Mouse (Mus musculus) A20 (cell line): Measurements from ENCODE around the gene Hist1h1d.
"Not testable (repeated sequence)": the region's sequence is repeated elsewhere in the genome, so short reads cannot be mapped to it uniquely, and the experiment has no call there.

Experiments used
- DNase-seq: peaks from one replicate; pipeline ENCODE4 v3.0.0-alpha.2; 2011; ENCODE audit warnings: low read depth, low spot score

Gene Hist1h1d

DNA sequence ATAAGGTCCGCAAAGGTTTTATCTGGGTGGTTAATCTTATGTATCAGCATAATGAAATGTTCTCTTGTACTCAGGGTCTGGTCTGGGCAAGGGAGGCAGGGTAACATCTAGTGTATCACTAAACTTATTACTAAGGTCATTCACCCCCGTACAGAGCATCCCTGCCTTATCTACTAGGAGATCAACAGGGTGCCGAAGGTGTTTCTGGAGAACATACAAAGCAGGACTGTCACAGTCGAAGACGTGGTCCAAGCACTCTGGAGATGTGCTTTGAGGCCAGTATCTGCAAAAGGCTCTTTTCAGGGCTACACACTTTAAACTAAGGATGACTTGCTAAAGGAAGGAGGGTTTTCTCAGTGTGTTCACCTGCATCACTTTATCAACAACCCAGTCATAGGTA is 6.4 kb upstream of the Hist1h1d start:
- DNase-seq, result peak; percentile 10

DNA sequence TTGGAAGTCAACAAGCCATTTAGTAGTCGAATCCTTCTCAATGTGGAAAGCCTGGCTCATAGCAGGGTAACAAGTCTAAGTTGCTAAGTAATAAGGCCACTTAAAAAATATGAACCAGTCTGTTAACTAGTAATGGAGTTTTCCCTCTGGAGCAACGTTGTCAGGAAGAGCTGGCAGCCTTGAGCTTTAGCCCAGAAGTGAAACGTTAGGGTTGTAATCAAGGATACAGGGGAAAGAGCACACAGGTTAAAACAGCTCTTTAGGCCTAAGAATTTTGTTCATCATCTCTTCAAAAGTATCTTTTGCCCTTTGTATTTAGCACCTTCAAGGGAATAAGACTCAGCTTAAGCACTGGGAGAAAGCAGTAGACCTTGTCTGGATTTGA is 2.3 kb upstream of the Hist1h1d start:
- no peak for DNase-seq

GRCm38 (mm10) chr13:23551146-23551834 is 1.8 kb upstream of the Hist1h1d start, which contains the start of gene Hist1h4f:
Gene Hist1h4f (minus strand): TSS chr13:23551648.
- DNase-seq, result peak; percentile 95

DNA sequence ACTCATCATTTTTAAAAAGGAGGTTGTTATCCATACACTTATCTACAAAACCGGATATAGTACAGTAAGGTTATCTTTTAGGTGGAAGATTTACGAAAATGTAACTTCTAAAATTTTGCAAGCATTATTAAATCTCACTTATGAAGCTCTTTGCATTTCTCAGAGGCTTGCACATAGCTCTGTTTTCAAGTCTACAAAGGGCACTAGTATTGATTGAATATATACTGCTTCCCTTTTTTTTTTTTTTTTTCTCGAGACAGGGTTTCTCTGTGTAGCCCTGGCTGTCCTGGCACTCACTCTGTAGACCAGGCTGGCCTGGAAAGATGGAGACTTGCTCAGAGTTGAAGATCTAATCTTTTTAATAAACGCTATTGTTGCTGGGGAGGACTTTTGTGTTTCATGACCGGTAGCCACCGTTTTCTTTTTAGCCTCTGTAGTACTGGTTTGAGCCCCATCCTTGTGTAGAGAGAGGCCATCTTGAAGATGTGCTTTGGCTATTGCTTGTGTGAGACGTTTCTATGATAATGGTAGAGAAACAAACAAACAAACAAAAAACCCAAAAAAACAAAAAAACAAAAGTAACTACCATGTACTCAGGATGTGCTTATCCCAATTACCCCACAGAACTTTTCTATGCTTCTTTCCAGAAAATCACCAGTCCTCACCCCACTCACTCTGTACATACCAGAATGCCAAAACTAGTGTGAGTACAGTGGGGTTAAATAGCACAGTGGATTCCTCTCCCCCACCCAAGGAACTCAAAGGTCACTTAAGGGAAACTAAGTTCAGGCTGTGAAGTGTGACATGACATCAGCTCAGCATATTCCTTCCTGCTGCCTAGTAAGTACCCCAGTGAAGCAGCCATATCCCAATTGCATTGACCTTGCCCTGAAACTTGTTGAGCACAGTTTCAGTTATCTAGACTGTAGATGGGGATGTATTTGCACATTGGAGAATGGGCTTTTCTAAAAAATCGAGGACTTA is 839 bp upstream of the Hist1h1d start:
- DNase-seq, result peak; percentile 54

DNA sequence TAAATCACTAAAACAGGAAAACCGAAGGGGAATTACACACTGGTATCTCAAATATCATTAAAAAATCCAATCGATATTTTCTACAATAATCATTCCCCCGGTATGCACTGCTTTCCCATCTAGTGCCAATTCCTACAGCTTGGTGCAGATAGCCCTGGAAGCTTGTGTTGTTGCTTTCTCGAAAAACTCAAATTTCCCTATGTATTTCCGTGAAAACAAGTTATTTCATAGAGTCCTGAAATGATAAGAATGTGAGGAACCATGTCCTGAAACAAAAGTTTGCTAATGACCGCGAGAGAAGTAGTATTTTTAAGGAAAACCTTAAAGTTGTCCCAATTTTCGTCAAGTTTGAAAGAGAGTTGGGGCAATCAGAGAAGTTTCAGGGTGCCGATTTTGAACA is 1.3 kb downstream of the Hist1h1d start:
- no peak for DNase-seq

- peak; percentile 95 for DNase-seq
Measured at GRCm38 (mm10) chr13:23554925-23555838, 2.1 kb downstream of the Hist1h1d start.

DNA sequence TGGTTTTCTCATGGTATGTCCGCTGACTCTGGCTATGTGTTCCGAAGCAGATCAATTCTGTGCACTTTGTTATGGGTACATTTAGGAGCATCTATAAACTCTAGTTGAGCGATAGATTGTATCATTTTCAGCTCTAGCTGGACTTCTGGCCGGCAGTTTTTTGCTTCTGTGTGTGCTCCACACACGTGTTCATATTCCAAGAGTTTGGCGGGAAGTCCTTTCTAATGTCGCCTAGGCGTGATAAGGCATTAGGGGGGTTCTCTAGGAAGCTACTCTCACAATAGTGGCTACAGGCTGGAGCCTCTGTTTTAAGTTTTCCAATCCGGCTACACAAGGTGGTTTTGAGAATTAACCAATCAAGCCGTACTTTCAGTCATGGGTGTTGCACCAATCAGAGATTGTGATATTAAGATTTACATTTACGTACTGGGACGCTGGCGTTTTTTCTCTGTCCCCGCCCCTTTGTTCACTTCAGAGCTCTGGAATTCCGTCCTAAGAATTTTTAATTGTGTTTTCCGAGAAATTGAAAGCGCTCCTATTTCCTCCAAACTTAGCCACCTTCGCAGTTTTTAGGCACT is 2.9 kb downstream of the Hist1h1d start:
- DNase-seq, result peak; percentile 90

- peak; percentile 8 for DNase-seq
Measured at GRCm38 (mm10) chr13:23556906-23557305, 3.8 kb downstream of the Hist1h1d start.

DNA sequence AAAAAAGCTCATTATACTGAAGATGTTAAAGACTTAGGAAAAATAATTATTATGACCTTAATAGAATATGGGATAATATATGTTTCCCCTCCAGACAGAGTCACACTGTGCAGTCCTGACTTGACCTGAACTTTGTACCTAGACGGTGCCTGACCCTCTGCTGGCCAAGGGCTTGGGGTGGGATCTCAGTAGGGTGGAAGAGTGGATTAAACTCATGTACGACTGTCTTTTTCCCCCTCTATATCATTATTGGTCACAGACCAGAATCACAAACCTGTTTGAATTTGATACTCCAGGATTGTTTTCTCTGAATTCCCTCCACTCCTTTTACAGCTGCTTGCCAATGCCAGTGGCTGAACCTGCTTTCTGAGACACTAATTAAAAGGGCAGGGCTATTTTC is 7.6 kb downstream of the Hist1h1d start:
- DNase-seq, result not testable (repeated sequence)

- DNase-seq, result not testable (repeated sequence)
Measured at GRCm38 (mm10) chr13:23561531-23561882, 8.4 kb downstream of the Hist1h1d start.

DNA sequence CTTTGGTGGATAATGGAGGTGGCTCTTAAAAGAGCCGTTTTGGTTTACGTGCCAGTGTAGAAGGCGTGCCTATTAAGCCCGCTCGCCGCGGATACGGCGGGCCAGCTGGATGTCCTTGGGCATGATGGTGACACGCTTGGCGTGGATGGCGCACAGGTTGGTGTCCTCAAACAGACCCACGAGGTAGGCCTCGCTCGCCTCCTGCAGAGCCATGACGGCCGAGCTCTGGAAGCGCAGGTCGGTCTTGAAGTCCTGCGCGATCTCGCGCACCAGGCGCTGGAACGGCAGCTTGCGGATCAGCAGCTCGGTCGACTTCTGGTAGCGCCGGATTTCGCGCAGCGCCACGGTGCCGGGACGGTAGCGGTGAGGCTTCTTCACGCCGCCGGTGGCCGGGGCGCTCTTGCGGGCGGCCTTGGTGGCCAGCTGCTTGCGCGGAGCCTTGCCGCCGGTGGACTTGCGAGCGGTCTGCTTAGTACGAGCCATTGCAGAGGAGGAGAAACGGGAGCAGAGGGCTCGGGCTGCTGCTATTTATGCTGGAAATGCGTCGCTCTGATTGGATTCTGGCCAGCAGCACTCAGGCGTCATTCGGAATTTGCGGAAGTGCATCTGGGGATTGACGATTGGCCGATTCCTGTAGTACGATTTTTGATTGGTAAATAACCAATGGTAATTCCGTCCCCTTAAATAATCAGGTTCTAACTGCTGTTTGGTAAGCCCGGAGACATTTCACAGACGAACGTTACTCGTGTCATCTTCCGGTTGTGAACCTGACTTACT is 9.0 kb downstream of the Hist1h1d start, which contains the start of gene Hist1h3e:
TSS of gene Hist1h3e (minus strand) at position 487 of the 777 bp plus-strand sequence.
- peak; percentile 98 for DNase-seq

GRCm38 (mm10) chr13:23562699-23563462 is 9.8 kb downstream of the Hist1h1d start:
- DNase-seq, result peak; percentile 85

- no peak for DNase-seq
Measured at GRCm38 (mm10) chr13:23564482-23564881, 11.4 kb downstream of the Hist1h1d start.

DNA sequence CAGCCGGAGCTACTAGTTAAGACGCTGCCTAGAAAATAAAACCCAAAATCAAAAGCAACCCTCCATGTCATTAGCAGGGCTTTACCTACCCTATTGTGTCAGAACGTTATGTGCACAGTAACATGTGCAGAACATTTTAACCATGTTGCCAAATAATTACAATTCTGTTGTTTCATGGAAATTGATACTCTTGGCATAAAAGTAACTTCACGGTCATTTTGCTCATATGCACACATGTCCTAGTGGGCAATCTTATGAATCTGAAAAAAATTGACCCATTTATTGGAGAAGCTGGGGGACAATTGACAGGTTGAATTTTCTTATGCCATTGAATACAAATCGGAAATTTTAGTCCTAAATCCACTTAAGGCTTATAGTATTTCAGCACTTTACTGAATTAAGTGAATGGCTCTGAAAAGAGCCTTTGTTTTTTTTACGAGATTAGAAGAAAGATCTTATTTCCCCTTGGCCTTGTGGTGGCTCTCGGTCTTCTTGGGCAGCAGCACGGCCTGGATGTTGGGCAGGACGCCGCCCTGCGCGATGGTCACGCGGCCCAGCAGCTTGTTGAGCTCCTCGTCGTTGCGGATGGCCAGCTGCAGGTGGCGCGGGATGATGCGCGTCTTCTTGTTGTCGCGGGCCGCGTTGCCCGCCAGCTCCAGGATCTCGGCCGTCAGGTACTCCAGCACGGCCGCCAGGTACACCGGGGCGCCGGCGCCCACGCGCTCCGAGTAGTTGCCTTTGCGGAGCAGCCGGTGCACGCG is 17.4 kb downstream of the Hist1h1d start:
- peak; percentile 68 for DNase-seq

DNA sequence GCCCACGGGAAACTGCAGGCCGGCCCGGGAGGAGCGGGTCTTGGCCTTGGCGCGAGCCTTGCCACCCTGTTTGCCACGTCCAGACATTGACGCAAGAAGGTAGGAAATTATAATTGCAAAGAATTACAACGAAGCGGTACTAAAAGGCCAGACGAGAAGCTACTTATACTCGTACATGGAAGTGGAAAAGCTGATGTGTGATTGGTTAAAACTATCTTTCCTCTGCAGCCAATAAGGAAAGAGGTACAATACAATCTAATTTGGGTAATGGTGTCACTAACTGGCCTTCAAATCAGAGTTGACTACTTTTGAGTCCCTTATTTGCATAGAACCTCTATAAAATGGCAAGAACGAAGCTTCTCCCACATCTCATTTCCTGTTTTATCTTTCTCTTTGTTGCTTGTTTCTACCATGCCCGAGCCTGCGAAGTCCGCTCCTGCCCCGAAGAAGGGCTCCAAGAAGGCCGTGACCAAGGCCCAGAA is 18.0 kb downstream of the Hist1h1d start, which contains the start of the genes Hist1h2ae and Hist1h2bg:
TSS of gene Hist1h2ae (minus strand) at position 199 of the 482 bp plus-strand sequence.
TSS of gene Hist1h2bg (plus strand) at position 375 of the 482 bp plus-strand sequence.
- DNase-seq, result peak; percentile 94

DNA sequence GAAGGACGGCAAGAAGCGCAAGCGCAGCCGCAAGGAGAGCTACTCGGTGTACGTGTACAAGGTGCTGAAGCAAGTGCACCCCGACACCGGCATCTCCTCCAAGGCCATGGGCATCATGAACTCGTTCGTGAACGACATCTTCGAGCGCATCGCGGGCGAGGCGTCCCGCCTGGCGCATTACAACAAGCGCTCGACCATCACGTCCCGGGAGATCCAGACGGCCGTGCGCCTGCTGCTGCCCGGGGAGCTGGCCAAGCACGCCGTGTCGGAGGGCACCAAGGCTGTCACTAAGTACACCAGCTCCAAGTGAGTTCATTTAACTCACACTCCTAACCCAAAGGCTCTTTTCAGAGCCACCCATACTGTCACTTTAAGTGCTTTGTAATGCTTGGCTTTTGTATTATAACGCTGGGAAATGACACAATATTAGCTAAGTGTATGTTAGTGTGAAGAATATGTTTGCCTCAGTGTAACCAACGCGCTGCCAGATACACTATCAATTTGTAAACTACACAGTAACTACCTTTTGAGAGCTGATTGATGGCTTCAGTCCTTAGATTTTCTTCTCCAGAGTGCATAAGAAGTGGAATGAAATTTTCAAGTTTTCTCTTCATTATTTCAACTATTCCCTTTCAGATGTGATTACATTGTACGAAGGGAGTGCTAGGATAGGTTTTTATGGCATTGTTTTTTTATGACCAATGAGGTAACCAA is 18.6 kb downstream of the Hist1h1d start:
- DNase-seq, result peak; percentile 74

DNA sequence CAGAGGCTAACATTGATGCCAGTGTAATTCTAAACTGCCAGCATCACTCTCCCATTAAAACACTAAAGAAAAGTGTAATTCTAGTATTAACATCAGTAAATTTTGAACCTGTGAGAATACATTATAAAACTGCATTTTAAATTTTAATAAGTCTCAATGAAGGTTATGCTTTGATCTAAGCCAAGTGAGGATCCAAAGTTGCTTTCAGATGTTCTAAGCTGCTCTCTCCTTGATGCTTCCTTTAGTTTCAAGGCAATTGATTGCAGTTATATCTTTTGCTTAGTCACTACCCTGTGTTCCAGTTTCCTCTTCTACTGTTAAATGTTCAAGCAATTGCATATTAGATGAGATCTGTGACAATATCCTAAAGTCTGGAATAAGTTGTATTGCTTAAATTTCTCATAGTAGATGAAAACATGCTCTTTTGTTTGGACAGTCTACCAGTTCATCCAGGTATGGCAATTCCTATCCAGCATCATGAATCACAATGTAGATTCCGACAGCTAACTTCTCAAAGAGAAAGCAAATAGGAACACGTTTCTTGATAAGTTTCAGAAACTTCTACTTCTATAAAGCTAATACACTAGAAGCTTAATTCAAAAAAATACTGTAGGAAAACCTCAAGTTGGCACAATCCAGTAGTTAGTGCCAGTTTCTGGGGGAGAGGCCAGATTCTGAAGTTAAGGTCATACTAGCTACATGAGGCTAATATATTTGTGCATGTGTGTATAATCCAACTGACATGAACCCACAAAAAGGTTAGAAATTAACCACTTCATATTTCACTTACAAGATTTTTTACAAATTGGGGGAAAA is 19.4 kb downstream of the Hist1h1d start:
- DNase-seq, result peak; percentile 40
